17 mouse cellular contexts compared by ENCODE assay signal in genomic region chr5:131767176-131767575, GRCm38 (mm10).
DNase-seq lines count a peak whose midpoint lies in the region; ATAC-seq and TF ChIP-seq lines count a peak whose summit lies in the region.
"Had no signal": no experiment of that assay in that cellular context is flagged by ENCODE, and none has a peak within 500 bp of the region (broad histone marks: within the 10 kb centered on the region; RNA-seq: fewer than 3 reads in every experiment).

No protein-coding gene starts in this region.

- DNase-seq in hindbrain, embryonic 11.5 days (ENCODE audit: low spot score), result no peak
- DNase-seq in right cerebral cortex, adult 2 months (ENCODE audit: low spot score in 2 of 2), result peak; percentile 68 to 74
- DNase-seq in right cerebral cortex, postnatal 4 days, result no peak
- DNase-seq in left cerebral cortex, adult 2 months (ENCODE audit: extremely low spot score in 1 of 2, low spot score in 2 of 2), result peak; percentile 49 to 72
- DNase-seq in telencephalon, adult 2 months (ENCODE audit: low read depth, low spot score), result peak; percentile 88
- DNase-seq in cerebellum, postnatal 14 days, result no peak
- DNase-seq in c-Kit-positive CD71-positive TER-119-positive erythroid progenitor cells, embryonic 14.5 days (ENCODE audit: low spot score), result no peak
- DNase-seq: B cell, adult 2 months; cerebellum, adult 2 months; heart, adult 18-20 months; kidney, adult 2 months; spleen, adult 18-20 months had no signal

- peak overlapping the region; percentile 23; the same call in 1 of the 2 replicates for H3K27ac ChIP-seq in hindbrain, embryonic 12.5 days
- no peak overlapping the region for H3K27ac ChIP-seq in hindbrain, embryonic 11.5 days (ENCODE audit: low read depth, low read length)
- H3K27ac ChIP-seq in left cerebral cortex, adult 2 months, result peak overlapping the region; percentile 77; the same call in 1 of the 2 replicates
- H3K27ac ChIP-seq: limb, embryonic 10.5 days; liver, embryonic 15.5 days; stomach, postnatal 0 days had no signal

- H3K27me3 ChIP-seq in hindbrain, embryonic 12.5 days, result no peaks in the 10 kb centered on the region
- H3K27me3 ChIP-seq in hindbrain, embryonic 11.5 days (ENCODE audit: control insufficient read depth, insufficient read depth, low read length), result no peaks in the 10 kb centered on the region
- H3K27me3 ChIP-seq: liver, embryonic 15.5 days had no signal

- ATAC-seq in hindbrain, embryonic 12.5 days (ENCODE audit: low FRiP score), result no peak
- ATAC-seq in hindbrain, embryonic 11.5 days (ENCODE audit: low FRiP score), result no peak

- no peaks in the 10 kb centered on the region for H3K9me3 ChIP-seq in hindbrain, embryonic 12.5 days (replicated peaks)
- H3K9me3 ChIP-seq in hindbrain, embryonic 11.5 days (ENCODE audit: control insufficient read depth, low read length), result no peaks in the 10 kb centered on the region
- H3K9me3 ChIP-seq: limb, embryonic 10.5 days; liver, embryonic 15.5 days had no signal

- no peak; the same call in 1 of the 2 replicates for TF ChIP-seq CTCF in left cerebral cortex, adult 2 months (IDR thresholded peaks at IDR 0.05)

- WGBS in hindbrain, embryonic 12.5 days, result 72% methylated on average over 9 of the region's 9 CpGs
- 76% methylated on average over 9 of the region's 9 CpGs for WGBS in hindbrain, embryonic 11.5 days

- no peak overlapping the region for H3K9ac ChIP-seq in hindbrain, embryonic 12.5 days
- H3K9ac ChIP-seq in hindbrain, embryonic 11.5 days (ENCODE audit: low read depth, low read length), result no peak overlapping the region
- H3K9ac ChIP-seq: liver, embryonic 15.5 days had no signal

- no peak overlapping the region for H3K4me2 ChIP-seq in hindbrain, embryonic 12.5 days (replicated peaks)
- no peak overlapping the region for H3K4me2 ChIP-seq in hindbrain, embryonic 11.5 days (replicated peaks; ENCODE audit: low read depth, low read length)
- H3K4me2 ChIP-seq: liver, embryonic 15.5 days had no signal

- H3K4me1 ChIP-seq in hindbrain, embryonic 12.5 days, result peaks cover 36% of the 10 kb centered on the region
- 0 out of 2 replicates have a peak, but pooled peaks cover 2% of the 10 kb centered on the region for H3K4me1 ChIP-seq in hindbrain, embryonic 11.5 days (replicated peaks; ENCODE audit: control insufficient read depth, insufficient read depth, low read length)
- H3K4me1 ChIP-seq: liver, embryonic 15.5 days had no signal

- no peak overlapping the region for H3K4me3 ChIP-seq in hindbrain, embryonic 12.5 days
- H3K4me3 ChIP-seq in hindbrain, embryonic 11.5 days (ENCODE audit: low read depth, low read length), result no peak overlapping the region
- no peak overlapping the region for H3K4me3 ChIP-seq in left cerebral cortex, adult 2 months
- H3K4me3 ChIP-seq: limb, embryonic 10.5 days; liver, embryonic 15.5 days had no signal

- no peaks in the 10 kb centered on the region for H3K36me3 ChIP-seq in hindbrain, embryonic 12.5 days
- no peaks in the 10 kb centered on the region for H3K36me3 ChIP-seq in hindbrain, embryonic 11.5 days (ENCODE audit: control insufficient read depth, insufficient read depth, low read length)
- H3K36me3 ChIP-seq: G1E; limb, embryonic 10.5 days; liver, embryonic 15.5 days had no signal

- intact Hi-C loops in left cerebral cortex, adult 2 months (cut with DNase I), result loop anchor here (1.0 kb wide), 2 partner anchors 46 to 52 kb away; no protein-coding TSS in a partner anchor

Comparison
In these comparisons a context has a peak if more than half of its experiments do, and no peak if none do; other contexts are left out.
1. DNase-seq: peak in right cerebral cortex, adult 2 months (2 of 2), left cerebral cortex, adult 2 months (2 of 2) and telencephalon, adult 2 months (single experiment); none in hindbrain, embryonic 11.5 days (single experiment), right cerebral cortex, postnatal 4 days (single experiment), cerebellum, postnatal 14 days (0 of 2) and c-Kit-positive CD71-positive TER-119-positive erythroid progenitor cells, embryonic 14.5 days (single experiment).